Mouse (Mus musculus) ES-E14 (cell line): Measurements from ENCODE around the gene Ldb3. TPM values are rescaled to one million over a fixed set of nuclear protein-coding genes. Genes with fewer than 3 reads are reported as not detected.

ENCODE experiments used
- DNase-seq: peaks from one replicate; pipeline ENCODE4 v3.0.0-alpha.2; 2013; ENCODE audit warnings: low read depth, low spot score
- H3K27ac ChIP-seq: 2 replicates; pipeline ENCODE4 v1.5.1; 2012; ENCODE audit warnings: low read depth, mild to moderate bottlenecking, low read length, moderate library complexity, mixed read lengths; ENCODE audit not compliant: poor library complexity, insufficient read depth, severe bottlenecking
- H3K36me3 ChIP-seq: 2 replicates; pipeline ENCODE4 v1.6.1; 2012; ENCODE audit warnings: mild to moderate bottlenecking, low read length, moderate library complexity, mixed read lengths; ENCODE audit not compliant: control insufficient read depth, poor library complexity, insufficient read depth, severe bottlenecking
- H3K4me1 ChIP-seq, 2 experiments: fragments of 150-350 bp in 1 of 2; sonication (generic) in 1 of 2; 2 replicates each; pipeline ENCODE4 v1.6.1; 2012; ENCODE audit warnings: low read length in 2 of 2, mild to moderate bottlenecking in 1 of 2, mixed read lengths in 1 of 2; ENCODE audit not compliant: control insufficient read depth in 2 of 2, insufficient read depth in 2 of 2, poor library complexity in 1 of 2
- H3K4me3 ChIP-seq, 2 experiments: fragments of 150-350 bp in 1 of 2; sonication (generic) in 1 of 2; 2 replicates each; pipeline ENCODE4 v1.5.1; 2012; ENCODE audit warnings: low read length in 2 of 2, low read depth in 1 of 2, mild to moderate bottlenecking in 1 of 2, mixed read lengths in 1 of 2; ENCODE audit not compliant: insufficient read depth in 1 of 2, poor library complexity in 1 of 2, severe bottlenecking in 1 of 2
- H3K9ac ChIP-seq: 2 replicates; pipeline ENCODE4 v1.6.1; 2012; ENCODE audit warnings: low read depth, mild to moderate bottlenecking, low read length, mixed read lengths; ENCODE audit not compliant: poor library complexity, insufficient read depth, severe bottlenecking
- H3K9me3 ChIP-seq: fragments of 150-350 bp; sonication (generic); 2 replicates; pipeline ENCODE4 v1.6.1; 2012; ENCODE audit warnings: low read depth, mild to moderate bottlenecking, low read length; ENCODE audit not compliant: control insufficient read depth, insufficient read depth
- CHD2 ChIP-seq: IDR thresholded peaks from 2 replicates; pipeline ENCODE4 v1.6.1; 2014; ENCODE audit warnings: mild to moderate bottlenecking, low read depth, low read length, inconsistent platforms
- HCFC1 ChIP-seq: IDR thresholded peaks from 2 replicates; pipeline ENCODE4 v1.6.1; 2012; ENCODE audit warnings: low read length, inconsistent platforms, borderline replicate concordance; ENCODE audit not compliant: insufficient read depth
- MAFK ChIP-seq: IDR thresholded peaks from 2 replicates; pipeline ENCODE4 v1.6.1; 2014; ENCODE audit warnings: mild to moderate bottlenecking, low read depth, low read length, inconsistent platforms; ENCODE audit not compliant: insufficient read depth
- ZC3H11A ChIP-seq: IDR thresholded peaks from 2 replicates; pipeline ENCODE4 v1.6.1; 2012; ENCODE audit warnings: low read depth, mild to moderate bottlenecking, inconsistent platforms, low read length, borderline replicate concordance
- ZNF384 ChIP-seq: IDR thresholded peaks from 2 replicates; pipeline ENCODE4 v1.6.1; 2012; ENCODE audit warnings: low read depth, low read length, inconsistent platforms
- in situ Hi-C, 2 experiments: fragments of 600-800 bp; cut with MboI; formaldehyde crosslinking; loops; one replicate each; pipeline ENCODE4 v1.15.1; 2025; ENCODE audit warnings: low sequenced_read_pairs in 2 of 2, inconsistent platforms in 1 of 2; ENCODE audit not compliant: unreplicated experiment in 2 of 2
- total RNA-seq: library from RNA; depleted of rRNA; stranded (reverse); fragments of 300-350 nt; gene quantifications from 2 replicates; pipeline ENCODE4 v1.2.3, GENCODE M21; 2012

Ldb3 gene
- total RNA-seq, 1 experiment, result 0.98 TPM

DNA sequence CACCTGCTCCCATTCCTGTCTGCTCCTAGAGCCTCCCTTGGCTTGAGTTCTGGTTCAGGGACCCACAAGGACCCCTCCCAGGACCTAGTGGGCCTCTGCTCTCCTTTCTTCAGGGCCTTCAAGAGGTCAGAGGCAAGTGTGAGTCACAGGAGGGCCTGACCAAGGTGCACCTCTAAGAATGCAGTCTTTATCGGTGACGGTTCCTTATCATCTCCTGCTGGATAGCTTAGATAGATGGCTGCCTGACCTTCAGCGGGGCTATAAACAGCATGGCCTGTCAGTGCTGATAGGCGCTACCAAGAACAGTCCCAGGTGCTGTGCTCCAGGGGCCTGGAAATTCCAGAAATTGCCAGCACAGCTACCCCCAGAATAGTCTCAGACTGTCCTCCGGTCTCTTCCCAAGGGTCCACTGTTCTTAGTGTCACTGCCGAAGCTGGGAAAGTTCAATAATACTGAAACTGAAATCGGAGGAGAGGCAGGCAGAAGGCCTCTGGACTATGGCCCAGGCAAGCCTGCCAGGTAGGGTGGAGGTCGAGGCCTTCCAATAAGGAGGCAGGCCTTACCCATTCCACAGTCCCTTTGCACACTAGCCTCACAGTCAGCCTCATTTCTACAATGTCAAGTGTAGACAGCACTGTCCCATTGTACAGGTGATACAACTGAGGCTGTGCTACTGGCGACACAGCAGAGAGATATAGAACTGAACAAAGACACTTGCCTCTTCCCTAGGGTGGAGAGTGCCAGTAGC is 3.0 kb downstream of the Ldb3 start:
- Histone ChIP-seq H3K9ac (no peak overlapping the region), H3K36me3 (no peaks in the 10 kb centered on the region), H3K4me3 (no peak overlapping the region), H3K4me1 (no peaks in the 10 kb centered on the region), H3K9me3 (no peaks in the 10 kb centered on the region), H3K27ac (no peak overlapping the region)
- in situ Hi-C loops, result loop anchor here (25.0 kb wide), 1 partner anchor 498 kb away; the partner anchor contains the start of gene Anxa8 (in 2 of the 2)
- no peak for DNase-seq
- no peak for TF ChIP-seq ZC3H11A
- no peak for TF ChIP-seq MAFK
- TF ChIP-seq HCFC1, result no peak
- no peak for TF ChIP-seq ZNF384
- TF ChIP-seq CHD2, result no peak

DNA sequence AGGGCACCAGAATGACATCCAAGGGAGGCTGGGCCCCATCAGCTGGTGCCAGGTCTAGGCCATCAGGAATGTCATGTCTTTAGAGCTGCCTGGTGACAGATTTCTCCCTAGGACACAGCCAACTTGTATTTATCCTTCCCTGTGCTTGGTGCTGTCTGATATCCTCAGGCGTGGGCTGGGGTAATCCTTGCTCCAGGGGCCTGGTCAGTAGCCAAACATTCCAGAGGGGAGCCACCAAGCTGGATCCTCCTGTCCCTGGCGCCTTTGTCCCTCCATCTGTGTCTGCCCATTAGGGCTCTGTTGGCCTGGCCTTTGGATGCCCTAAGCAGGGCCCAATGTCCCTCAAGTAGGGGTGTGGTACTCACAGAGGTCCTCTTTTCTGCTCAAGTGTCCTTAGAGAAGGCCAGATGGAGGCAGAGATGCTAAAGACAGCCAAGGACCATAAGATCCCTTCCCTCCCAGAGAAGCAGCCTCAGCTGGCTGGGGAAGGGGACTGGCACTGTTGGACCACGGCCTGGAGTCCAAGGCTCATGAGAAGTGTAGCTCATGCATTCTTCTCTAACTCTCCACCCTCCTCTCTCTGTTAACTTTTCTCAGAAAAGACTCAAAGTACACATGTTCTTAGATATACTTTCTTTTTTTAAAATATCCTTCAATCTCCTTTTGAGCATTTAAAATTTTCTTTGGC is 5.6 kb downstream of the Ldb3 start:
- no peak for DNase-seq
- TF ChIP-seq ZNF384 (no peak), HCFC1 (no peak), MAFK (no peak)
- Histone ChIP-seq H3K36me3 (no peaks in the 10 kb centered on the region), H3K27ac (no peak overlapping the region), H3K9ac (no peak overlapping the region), H3K4me3 (no peak overlapping the region), H3K9me3 (no peaks in the 10 kb centered on the region), H3K4me1 (no peaks in the 10 kb centered on the region)
- in situ Hi-C loops, result loop anchor here (25.0 kb wide), 1 partner anchor 496 kb away; the partner anchor contains the start of gene Anxa8 (in 2 of the 2)

DNA sequence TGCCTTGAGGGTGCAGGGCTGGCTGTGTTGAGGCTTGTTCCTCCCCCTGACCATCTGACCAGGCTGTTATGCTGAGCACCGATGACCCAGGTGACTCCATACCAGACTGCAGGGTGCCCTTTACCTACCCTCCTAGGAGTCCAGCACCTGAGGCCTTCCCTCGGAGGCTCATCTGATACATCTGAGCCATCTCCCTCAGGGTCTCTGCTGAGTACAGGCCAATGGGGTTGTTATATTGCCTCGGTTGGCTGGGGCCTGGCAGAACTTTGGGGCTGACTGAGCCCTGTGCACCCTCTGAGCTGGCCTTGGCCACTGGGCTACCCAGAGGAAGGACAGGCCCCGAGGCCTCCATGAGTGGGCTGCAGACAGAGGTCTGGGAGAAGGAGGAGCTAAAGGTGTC is 11.6 kb downstream of the Ldb3 start:
- no peak for DNase-seq
- Histone ChIP-seq H3K9ac (no peak overlapping the region), H3K9me3 (no peaks in the 10 kb centered on the region), H3K4me3 (no peak overlapping the region), H3K36me3 (no peaks in the 10 kb centered on the region), H3K27ac (no peak overlapping the region), H3K4me1 (peaks cover 0 to 3% of the 10 kb centered on the region in 2 experiments; a peak in 1 of 4 replicates)
- TF ChIP-seq ZNF384 (no peak), CHD2 (no peak), ZC3H11A (no peak), MAFK (no peak), HCFC1 (no peak)
- in situ Hi-C loops, result loop anchor here (10.0 to 25.0 kb wide), 2 partner anchors 142 to 490 kb away; partner anchors contain the start of gene Anxa8 (in 2 of the 2)

DNA sequence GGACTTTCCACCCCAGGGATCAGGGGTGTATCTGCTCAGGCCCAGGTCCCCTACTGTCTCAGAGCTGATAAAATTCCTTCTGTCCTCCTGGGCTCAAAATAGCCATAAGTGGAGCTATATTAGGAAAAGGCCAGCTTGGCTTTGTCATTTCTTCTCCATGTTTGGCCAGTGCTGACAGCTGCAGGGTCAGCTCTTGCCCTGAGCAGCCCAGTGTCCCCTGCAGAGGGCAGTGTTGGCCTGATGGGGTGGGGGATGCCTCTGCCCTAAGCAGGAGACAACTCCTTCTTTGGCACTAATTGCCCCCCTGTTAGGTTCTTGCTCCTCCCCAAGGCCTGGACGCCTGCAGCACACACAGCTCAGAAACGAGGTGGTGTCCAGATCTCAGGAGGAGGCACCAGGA is 14.4 kb downstream of the Ldb3 start:
- DNase-seq, result no peak

More for the DNA sequence above, 14.4 kb downstream of the Ldb3 start:
- no peak overlapping the region for H3K9ac ChIP-seq
- H3K4me3 ChIP-seq, result no peak overlapping the region
- in situ Hi-C loops, result loop anchor here in 1 of 2 experiments (10.0 kb wide), 1 partner anchor 139 kb away; no protein-coding TSS in a partner anchor
- H3K36me3 ChIP-seq, result no peaks in the 10 kb centered on the region
- TF ChIP-seq HCFC1 (no peak), MAFK (no peak), ZNF384 (no peak), CHD2 (no peak), ZC3H11A (no peak)
- no peak overlapping the region for H3K27ac ChIP-seq
- H3K9me3 ChIP-seq, result no peaks in the 10 kb centered on the region
- H3K4me1 ChIP-seq, result peaks cover 0 to 3% of the 10 kb centered on the region in 2 experiments; a peak in 1 of 4 replicates
